Mouse (Mus musculus) spleen, postnatal 10 days (tissue): ENCODE results near the gene Fancc.
A peak's percentile ranks its signal among the peaks of the same experiment; 100 is the strongest.
"Not testable (repeated sequence)": the region's sequence is repeated elsewhere in the genome, so short reads cannot be mapped to it uniquely, and the experiment has no call there.

Source experiments
- DNase-seq, 2 experiments: peaks; one replicate each; pipeline ENCODE4 v3.0.0; 2021 to 2022; ENCODE audit warnings: low spot score in 2 of 2

Gene Fancc

DNA sequence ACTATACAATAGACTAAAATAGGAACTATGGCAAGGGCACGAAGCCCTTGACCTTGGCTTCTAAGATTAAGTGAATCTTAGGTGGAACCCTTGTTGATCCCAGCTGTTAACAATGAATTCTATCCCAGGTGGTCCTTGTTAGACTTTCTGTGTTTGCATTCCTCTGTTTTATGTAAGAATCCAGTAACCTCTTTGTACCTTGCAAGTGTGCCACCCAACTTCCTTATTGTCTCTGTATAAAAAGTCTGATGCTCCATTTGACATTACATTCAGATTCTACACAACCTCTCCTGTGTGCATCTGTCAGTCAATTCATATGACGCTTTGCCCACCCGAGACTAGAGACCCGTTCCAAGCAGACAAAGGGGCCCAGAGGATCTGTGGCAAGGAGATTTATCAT lies 143.8 kb downstream of the Fancc start:
- DNase-seq, result not testable (repeated sequence)

DNA sequence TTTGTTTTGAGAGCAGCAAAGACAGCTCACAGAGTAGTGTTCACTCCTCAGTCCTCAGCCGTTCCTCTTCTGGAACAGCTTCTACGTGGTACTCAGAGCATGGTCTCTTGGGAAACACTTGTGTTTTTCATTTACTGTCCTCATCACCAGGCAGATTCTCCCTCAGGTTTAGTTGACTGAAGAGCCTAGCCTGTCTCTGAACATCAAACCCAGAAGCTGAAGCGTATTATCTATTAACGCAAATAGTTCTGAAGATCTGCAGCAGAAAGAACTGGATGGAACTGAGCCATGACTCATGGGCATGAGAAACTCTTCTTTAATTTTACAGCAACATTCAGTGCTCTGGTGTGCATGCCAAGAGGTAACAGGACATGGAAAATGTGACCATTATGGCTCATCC lies 147.0 kb downstream of the Fancc start:
- no peak for DNase-seq

DNA sequence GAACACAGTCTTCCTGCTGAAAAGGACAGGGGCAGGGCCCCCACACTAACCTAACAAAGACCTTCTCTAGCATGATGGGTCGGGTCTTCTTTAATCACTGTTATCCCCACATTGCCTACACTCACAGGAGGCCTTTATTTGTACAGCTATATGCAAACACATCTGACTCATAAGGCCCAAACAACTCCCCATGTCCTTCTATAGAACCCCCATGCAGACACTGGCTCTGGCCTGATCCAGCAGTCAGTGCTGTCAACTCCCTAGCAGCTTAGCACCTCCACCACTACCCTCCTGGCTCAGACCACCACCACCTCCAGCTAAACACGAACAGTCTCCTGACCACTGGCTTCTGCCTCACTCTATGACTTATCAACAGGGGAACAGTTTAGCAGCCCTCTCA lies 149.4 kb downstream of the Fancc start:
- no peak for DNase-seq

DNA sequence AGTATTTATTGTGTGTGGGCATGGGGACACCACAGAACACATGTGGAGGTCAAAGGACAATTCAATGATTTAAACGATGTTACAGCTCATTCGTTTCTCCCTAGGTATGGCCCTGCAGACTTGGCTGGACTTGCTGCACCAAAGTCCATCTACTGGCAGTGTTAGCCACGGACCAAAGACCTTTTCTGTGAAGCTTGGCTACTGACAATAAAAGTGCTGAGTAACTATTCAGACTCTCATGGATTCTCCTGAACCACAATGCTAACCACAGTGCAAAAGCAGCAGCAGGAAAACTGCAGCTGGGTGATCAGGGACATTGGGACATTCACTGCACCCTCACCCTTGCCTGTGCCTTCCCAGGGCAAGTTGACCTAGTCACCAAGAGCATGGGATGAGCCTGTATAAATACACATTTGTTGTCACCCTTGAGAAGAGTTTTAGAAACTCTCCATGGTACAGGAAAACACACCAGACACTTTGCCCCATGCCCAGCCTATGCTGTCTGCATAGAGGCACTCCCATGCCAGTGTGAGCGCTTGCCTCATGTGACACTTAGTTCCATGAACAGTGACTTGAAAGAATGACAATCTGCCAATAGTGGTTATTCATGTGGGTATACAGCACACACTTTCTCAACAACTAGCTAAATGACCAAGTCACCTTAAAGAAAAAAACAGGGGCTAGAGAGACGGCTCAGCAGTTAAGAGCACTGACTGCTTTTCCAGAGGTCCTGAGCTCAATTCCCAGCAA lies 151.4 kb downstream of the Fancc start:
- no peak for DNase-seq

DNA sequence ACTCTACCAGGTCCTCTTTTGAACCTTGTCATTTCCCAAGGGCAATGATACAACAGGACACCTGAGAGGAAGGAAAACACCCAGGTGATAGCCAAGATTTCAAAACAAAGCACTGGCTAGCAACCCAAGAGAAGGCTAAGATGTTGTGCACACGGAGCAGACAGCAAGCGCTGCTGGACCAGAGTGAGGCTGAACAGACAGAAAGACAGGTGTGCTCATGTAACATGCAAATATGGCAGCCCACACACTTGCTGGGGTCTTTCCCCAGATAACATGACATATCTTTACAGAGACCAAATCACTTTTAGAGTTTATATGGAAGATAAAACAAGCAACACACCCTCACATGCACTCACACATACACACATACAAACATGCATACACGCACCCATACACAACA lies 152.6 kb downstream of the Fancc start:
- DNase-seq, result no peak

DNA sequence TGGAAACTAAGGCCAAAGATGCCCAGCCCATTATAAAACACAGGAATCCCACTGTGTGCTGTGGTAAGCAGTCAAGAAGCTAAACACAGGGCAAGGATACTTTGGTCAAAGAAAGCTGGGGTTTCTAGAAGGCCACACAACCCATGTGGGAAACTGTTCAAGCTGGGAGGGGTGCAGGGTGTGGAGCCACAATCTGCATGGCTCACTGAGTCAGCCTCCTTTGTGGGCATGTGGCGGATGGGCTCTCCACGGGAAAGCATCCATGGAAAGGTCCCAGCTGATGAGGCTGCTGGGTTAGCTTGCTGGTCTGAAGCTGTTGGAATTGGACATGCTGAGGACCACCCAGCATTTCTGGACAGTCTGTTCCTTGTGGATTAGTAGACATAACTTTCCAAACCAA lies 154.3 kb downstream of the Fancc start:
- no peak for DNase-seq

DNA sequence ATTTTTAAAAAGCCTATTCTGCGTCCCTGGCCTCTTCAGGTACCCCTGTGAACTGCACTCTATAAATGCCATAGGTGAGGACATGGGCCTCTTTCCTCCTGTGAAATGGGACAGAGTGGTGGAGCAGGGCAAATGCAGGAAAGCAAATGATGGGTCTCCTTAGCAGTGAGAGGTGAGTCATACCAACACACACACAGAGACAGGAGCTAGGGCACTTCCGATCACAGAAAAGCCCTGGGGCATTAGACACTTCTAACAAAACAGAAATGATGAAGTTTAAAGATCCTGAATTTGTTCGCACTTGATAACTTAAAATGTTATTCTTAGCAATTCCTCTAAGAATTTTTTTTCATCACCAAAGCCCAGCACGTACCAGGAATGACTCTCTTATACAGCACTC lies 157.1 kb downstream of the Fancc start:
- DNase-seq, result no peak

DNA sequence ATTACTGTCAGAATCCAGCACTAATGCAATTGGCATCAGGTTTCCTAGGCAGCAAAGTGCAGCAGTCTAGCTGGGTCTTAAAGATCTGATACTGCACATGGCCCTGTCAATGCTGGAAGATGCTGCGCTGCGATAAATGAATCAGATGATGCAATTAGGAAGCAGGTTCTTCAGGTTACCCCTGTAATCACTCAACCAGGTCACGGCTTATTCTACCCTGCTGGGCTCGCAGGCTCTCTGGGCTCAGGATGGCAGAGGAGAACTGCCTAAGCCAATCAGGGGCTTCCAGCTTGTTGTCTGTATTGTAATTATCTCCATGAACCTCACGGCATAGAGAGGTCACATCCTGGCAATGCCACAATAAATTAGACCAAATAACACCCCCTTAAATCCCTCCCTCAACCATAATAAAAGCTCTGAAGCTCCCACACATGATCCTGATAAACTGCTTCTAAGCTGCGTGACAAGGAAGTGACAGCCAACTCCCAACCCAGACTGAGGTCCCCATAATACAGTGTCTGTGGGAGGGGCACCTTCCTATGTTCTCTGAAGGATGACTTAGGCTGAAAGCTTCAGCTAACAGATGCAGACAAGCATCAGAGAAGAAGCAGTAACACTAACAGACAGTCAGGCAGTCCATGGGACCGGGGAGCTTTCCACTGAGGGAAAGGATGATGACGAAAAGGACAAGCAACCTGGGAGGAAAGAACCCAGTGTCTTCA lies 159.7 kb downstream of the Fancc start:
- DNase-seq, result no peak

DNA sequence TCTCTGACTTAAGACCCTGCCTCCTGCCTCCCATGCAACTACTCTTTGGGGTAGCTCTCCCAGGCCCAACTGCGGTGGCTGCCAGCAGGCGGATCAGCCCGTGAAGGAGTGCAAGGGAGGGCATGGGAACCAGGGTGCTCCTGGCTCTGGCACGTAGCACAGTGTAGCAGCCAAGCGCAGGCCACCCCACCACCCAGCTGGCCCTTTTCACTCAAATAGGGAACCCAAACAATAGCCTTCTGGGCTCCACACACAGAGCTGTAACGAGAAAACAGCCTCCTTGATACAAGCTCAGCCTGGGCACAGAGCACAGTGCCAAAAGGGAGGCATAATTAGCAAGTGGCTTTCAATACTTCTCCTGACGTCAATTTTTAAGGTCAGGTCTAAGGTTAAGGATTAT lies 160.7 kb downstream of the Fancc start:
- DNase-seq, result no peak

DNA sequence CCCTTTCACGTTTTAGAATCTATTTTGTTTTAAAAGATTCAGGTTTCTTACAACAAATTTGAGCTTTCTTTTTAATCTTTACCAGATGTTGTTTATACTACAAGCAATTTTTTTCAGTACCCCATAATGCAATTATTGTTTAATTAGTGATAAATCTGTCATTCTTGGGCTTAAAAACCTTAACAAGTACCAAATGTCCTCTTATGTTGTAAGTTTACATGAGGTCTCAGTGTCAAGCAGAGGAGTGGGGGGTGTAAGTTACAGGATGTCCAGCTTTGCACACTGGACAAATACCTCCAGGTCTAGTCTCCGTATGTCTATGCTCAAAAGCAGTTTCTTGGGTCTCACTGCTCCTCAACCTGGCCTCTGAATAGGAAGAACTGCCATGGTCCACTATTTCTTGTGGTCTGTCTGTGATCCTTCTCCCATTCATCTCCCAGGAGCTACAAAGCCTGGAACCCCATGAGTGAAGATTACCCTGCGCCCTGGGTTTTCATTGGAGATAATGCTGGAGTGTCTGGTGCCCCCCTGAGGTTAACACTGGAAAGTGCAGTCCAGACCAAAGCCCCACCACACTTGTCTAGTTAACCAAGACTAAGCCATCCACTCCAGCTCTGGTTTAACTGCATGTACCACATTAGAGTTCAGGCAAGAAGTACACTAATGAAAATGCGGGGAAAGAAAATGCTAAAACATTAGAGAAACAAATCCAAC lies 161.5 kb downstream of the Fancc start:
- DNase-seq, result peak in 1 of 2 experiments; percentile 36

DNA sequence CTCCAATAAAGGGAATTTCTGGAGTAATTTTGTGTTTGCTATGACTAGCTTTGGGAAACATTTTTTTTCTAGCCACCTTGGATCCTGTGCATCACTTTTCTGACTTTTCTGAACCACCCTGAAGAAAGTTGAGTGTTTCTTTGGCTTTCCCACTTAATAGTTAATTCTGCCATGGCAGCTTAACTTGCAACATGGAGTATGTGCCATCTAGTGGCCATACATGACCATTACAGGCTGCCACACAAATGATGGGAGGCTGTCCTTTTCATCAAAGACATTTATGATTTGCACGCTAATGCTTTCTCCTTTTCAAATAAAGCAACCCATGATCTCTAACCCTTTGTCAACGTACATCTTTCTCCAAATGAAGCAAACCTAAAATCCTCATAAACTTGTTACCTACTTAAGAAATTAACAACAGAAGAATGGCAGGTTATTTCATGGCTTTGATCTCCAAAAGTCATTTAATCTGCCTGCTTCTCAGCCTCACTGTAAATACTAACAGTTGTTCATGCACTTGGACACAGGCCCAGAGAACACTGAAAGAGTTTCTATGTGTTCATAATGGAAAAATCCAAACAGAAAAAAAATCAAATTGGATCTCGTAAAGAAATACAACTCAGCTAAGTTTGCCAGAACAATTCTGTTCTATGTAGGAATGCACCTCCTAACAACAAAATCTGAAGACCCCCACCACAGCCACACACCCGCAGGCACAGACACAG lies 164.3 kb downstream of the Fancc start:
- peak in 1 of 2 experiments; percentile 56 for DNase-seq

DNA sequence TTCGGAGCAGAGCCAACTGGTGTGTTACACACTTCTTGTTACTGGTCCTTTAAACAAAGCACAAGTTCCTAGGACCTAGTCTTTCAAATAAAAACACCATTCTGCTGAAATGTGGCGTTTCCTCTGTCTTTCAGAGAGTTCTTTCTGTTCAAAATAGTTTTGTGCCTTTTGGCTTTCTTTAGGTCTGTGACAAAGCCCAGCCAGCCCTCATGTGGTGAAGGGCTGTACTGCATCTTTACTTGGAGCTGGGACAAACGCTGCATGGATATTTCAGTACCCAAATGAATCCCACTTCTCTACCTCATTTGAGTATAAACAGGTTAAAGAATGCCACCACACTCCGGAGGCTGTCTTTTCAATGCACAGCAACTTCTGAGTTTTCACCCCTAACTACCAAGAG lies 165.7 kb downstream of the Fancc start:
- DNase-seq, result peak in 1 of 2 experiments; percentile 63

DNA sequence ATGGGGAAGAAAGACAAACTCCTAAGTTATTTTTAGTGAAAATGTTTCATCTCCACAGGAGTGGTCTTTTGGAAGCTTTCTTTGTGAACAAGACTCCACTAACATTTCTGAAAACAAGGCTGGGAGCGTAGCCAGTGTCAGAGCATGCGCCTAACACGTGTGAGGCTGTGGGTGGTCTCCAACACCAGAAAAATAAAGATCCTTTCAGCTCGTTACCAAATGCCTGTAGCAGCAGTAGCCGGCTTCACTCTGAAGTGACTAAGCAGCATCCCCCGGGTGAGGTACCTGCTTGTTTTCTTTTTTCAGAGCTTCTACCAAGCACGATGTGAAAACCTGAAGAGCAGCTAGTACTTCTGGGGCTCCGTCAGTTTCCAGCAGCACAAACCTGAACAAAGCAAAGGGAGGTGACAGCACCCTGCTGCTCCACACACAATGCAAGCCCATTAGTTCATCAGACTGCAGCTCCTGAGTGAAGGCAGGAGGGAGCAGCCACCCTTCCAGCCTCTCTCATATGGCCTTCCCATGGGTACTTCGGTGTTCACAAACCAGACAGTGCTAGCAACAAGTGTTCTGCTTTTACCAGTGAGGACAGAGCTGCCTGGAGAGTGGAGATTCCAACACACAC lies 166.7 kb downstream of the Fancc start:
- DNase-seq, result no peak

DNA sequence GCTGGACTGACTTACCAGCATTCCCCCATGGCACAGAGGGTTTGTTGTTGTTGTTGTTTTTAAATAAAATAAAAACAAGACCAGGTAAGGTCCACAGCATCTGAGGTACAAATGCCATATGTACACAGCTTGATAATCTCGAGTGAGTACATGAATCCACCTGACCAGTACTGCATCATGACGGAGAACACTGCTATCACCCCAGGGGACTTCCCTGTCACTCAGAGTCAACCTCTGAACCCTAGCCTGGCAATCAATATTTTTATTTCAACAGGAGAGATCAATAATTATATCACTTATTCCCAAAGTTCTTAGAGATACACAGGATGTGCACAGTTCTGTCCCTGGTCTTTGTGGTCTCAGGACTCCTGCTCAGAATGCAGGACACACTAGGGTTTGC lies 171.1 kb downstream of the Fancc start:
- DNase-seq, result no peak

DNA sequence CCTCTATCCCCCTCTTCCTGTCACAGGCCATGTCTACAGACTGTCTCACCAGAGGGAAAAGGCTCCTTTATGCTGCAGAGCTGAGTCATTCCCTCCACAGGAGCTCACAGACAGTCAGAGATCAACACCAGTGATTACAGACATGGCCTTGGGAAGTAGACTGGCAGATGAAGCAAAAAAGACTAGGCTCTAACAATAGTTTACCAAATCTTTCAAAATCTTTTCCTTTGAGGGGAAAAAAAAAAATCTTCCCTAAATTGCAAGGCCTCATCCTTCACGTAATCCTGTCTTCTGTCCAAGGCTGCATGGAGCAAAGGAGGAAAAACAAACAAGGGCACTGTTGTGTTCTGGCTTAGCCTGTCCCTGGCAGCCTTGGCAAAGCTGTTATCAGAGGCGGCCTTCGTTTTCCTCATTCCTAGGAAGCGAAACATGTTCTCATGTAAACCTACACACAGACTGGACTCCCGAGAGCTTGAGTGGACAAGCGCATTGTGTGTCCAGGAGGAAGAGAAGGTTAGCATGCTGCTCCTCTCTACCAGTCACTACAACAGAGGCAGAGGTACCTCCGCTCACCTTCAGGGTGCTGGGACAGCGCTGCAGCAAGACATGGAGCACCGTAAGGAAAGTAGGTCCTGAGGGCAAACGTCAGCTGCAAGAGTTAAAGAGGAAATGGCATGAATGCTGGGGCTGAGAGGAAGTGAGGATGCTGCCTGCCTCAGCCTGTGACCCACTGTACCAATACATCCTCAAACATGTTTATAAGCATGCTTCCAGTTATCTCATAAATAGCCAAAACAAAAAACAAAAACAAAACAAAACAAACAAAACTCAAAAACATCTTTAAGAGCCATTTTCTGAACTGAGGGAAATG lies 171.9 kb downstream of the Fancc start:
- no peak for DNase-seq

DNA sequence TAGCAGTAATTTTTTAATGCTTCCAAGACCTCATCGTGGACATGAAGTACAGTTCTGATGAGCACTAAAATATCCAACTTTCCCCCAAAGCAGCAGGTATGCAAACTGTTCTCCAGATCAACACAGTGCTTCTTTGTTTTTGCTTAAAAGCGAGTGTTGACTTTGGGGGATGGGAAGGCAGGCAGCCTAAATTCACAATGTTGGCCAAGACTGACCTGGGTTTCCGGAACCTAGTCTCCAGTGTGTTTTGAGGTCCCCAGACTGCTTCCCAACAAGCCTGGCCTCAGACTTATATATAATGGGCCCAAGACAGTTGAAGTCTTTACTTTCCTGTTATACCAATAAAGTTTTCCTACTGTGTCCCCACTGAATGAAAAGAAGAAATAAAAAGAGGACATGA lies 172.8 kb downstream of the Fancc start:
- no peak for DNase-seq

DNA sequence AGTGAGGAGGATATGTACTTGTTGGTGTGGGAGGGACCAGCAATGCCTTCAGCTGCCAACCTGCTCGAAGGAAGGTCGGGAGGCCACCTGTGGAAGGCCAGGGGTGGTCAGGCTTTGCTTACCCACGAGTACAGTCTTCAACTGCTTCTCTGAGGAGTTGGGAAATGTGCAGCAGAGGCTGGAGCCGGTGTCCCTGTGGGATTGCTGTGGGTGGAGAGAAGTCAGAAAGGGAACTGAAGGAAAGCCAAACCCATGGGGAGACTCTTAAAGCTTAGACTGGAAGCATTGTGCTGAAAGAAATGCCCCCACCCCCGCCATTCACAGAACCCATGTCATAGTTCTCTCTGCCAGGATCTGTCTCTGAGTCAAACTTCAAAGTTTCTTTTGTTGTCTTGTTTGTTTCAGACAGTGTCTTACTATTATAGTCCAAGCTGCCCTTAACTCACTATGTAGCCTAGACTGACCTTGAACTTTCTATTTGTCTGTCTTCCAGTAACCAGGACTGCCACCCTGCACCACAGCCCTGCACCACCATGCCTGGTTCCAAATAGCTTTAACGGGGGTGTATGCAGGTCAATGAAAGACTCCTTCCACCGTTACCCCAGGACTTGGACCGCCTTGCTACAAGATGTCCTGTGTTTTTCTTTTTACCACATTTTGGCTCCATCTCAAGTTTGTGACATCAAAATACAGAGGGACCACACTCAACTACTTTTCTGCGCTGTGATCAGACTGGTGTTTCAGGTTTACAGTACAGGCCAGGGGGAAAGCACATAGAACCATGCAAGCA lies 173.6 kb downstream of the Fancc start:
- DNase-seq, result peak in 1 of 2 experiments; percentile 9

DNA sequence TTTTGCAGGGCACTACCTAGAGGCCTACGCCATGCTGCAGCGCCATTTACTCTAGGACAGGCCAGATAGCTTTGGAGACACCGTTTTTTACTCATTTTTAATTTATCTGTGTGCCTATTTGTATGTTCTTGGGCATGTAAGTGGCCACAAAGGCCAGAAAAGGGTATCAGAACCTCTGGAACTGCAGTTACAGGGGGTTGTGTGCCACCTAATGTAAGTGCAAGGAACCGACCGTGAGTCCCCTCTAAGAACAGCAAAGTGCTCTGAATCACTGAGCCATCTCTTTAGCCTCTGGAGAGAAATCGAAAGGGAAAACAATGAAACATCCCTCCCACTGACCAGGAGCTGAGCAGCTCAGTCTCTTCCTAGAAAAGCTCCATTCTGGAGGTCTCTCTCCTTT lies 174.3 kb downstream of the Fancc start:
- peak in 1 of 2 experiments; percentile 9 for DNase-seq

DNA sequence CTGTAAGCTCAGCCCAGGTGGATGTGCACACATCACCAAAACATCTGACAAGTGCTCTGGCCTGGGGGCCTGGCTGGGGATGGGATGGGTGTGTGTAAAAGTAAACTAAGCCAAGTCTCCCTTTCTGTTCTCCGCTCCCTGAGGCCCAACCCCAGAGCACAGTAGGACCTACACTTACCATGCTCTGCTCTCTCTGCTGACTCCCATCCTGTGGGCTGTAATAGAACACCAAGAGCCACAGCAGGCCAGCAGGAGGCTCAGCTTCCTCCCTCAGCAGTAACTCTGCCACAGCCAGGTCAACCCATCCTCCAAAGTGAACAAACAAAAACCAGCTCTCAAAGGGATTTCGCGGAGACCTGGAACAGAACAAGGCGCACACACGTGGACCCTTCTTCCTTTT lies 175.4 kb downstream of the Fancc start:
- no peak for DNase-seq

DNA sequence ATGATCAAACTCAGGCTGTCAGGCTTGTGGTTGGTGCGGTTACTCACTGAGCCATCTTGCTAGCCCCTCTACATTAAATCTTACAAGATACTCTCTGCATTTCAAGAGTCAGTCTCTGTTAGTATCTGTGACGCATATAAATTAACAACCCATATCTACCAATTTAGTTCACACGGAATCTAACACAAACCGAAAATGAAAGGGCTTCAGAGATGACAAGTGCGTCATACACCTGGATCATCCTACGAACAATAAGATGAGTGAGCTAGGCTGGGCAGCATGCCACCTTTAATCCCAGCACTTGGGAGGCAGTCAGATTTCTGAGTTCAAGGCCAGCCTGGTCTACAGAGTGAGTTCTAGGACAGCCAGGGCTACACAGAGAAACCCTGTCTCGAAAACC lies 177.3 kb downstream of the Fancc start:
- no peak for DNase-seq
